Mouse (Mus musculus) hematopoietic stem cell, adult 5-6 weeks (primary cell): ENCODE data around the gene Ergic1. TPM values are rescaled to one million over a fixed set of nuclear protein-coding genes. Genes with fewer than 3 reads are reported as not detected.
A peak's percentile ranks its signal among the peaks of the same experiment; 100 is the strongest.

ENCODE experiments used
- ATAC-seq, 2 experiments: fragments of 125-278 bp in 1 of 2; replicated peaks in 1 of 2; 2 replicates each; pipeline ENCODE4 v1.8.0; 2016 to 2017; ENCODE audit warnings: inconsistent platforms in 2 of 2, mild to moderate bottlenecking in 2 of 2, moderate number of reproducible peaks in 2 of 2, low read depth in 1 of 2, moderate TSS enrichment in 1 of 2; ENCODE audit not compliant: low FRiP score in 2 of 2, poor library complexity in 2 of 2, severe bottlenecking in 2 of 2, insufficient read depth in 1 of 2, low TSS enrichment in 1 of 2
- total RNA-seq: library from RNA; stranded (forward); fragments of 172-1452, 232-1000 nt; gene quantifications from 2 replicates; pipeline ENCODE4 v1.2.3, GENCODE M21; 2017

The Ergic1 gene
- total RNA-seq, 1 experiment from 2014 or later: 67.5 TPM

DNA sequence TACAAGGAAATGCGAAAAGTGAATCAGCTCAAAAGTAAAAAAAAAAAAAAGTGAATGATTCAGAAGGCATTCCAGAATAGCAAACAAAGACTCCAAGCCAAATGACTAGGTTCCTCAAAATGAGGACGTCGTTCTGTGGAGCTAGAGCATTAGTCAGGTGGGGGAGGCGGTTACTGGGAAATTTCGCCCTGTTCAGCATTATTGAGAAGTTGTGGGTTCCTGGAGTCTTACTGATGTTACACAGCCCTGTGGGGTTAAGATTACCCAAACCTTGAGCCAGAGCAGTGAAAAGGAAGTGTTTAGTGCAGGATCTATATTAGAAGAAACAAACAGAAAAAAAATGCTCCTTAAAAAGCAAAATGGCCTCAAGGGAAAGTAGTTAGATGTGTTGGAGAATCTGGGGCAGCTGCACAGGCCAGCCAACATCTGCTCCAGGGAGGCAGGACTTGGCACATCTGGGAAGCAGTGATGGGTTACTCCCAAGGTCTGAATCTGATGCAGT is 27.4 kb upstream of the Ergic1 start:
- peak; percentile 41 to 60; a peak in 3 of 4 replicates for ATAC-seq

DNA sequence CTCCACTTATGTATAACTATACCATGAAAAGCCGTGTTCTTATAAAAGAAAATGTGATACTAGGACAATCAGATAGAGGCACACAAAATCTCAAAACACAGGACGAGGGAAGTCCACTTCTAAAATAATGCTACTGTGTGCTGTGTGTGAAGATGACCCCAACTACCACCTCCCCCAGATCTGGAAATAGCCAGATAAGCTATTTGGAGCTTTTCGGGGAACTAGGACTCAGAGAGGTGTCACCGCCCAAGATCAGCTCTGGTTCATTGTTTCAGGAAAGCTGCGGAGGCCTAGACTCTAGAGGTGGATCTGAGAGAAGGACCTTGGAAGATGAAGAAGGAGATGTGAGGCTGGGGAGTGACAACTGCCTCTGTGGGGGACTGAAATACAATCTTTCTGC is 26.6 kb upstream of the Ergic1 start:
- no peak for ATAC-seq

DNA sequence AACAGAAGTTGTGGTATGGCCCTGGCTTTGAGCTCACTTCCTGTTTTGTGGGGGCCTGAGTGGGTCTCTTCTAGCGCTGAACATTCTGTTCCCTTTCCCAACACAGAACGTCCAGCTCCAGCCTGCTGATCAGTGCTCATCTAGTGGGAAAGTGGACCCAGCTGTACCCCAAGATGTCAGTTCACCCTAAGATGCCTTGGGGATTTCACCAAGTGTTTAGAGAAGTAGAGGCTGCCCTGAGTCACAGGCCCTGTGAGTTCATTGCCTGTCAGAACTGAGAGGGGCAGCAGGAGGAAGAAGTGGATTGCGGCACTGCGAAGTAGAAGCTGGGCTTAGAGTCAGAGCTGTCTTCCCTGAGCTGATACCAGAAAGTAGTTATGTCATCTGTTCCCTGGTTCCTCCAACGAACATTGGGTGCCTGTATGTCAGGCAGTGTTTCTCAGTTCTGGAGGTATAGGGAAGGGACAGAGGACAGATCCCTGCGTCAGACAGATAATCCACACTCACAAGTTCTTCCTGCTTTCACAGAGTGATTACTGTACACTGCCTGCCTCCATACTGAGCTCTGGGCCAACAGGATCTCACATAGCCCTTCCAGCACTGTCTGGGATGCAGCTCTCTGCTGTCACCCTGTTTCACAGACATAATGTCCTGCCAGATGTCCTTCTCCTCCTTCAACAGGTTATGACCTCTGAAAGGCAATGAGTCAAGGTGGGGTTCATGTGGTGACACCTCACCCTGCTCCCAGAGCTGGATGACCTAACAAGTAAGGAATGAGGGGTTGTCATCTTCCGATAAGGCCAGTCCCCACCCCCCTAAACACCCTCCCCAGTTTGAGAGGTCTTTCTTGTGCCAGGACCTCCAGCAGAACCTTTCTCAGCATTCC is 25.8 kb upstream of the Ergic1 start:
- peak; percentile 42 to 54; a peak in 2 of 4 replicates for ATAC-seq

DNA sequence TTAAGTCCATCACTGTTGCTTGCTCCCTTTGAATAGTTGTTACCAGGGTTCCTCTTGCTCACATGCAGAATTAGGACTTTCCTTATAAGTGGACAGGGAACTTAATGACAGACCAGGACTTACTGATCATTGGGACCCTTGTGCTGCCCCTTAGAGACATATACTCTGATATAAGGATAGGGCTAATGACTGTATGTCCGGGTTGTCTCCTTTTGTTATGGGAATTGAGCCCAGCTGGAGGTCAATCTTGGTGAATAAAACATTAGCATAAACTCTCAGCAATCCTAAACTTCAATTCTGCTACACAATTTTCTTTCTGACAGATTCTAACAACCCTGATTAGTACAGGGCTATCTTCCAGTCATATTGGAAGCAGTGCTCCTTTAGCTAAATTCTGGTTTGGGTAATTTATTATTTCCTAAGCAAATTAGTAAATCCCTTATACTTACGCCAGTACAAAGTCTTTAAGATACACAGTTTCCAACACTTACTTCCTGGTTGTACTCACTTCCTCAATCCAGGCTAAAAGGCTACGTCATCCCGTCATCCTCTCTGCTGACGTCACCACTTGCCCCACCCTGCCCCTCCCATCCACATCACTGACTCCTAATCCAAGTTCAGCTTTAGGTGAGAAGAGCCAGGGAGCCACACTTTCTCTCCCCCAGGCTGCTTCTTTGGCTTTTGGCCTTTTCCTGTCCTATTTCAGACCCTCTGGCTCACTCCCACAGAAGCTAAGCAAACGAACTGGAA is 23.4 kb upstream of the Ergic1 start:
- peak; percentile 57 to 74; a peak in 3 of 4 replicates for ATAC-seq

DNA sequence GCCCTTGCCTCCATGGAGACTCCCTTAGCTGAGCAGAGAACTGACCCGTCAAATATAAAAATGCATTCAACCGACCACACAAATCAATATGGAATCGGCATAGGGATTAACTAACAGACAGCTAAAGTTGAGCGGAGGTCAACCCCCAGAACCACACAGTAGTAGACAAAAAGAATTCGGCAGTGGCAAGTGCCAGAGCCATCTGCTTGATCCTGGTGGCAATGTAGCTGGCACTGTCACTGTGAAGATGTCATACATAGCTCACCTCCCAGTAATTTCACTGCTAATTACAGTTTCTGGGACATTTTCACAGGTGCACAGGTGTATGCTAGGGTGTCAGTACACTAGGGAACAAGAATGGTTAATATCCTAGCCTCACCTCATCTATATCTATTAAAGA is 21.2 kb upstream of the Ergic1 start:
- no peak for ATAC-seq

DNA sequence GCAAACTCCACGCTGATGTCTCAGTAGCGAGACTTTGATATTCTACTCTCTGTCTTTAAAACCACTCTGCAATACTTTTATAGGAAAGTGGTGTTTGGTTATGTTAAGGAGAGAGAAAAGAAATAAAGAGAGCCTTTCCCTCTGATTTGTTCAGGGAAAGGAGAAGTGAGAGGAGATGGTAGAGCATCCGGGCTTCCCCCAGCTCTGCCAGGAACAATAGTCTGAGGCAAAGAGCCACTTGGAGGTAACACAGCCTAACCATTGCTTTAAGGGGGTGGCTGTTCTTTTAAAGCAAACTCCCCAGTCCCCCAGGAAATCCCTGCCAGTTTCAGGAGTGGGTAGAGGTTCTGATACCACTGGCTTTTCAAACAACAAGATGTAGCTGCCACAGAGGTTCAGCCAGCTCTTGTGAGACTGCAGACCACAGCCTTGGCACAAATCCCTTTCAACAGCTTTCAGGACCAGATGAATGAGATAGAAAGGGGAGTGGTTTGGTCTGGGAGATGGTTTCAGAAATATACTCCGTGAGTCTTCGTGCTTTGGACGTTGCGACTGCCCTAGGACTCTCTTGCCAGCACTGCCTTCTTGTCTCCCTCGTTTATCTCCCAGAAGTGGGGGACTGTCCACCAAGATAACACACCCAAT is 16.8 kb upstream of the Ergic1 start:
- ATAC-seq: peak; percentile 47 to 63

DNA sequence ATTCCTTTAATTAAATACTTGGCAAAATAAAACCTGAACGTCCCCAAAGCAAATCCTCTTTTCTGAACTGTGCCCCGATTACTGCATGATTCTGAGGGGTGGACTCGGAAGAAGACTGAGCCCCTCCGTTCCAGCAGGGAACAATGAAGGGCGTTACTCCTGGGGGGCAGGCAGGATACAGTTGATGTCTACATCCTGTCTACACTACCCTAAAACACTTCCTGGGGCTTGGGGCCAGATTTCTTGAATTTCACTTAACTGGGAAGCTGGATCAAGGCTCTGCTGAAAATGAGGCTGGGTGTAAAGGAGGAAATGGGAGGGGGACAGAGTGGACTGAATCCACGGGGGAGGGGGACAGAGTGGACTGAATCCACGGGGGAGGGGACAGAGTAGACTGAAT is 13.5 kb upstream of the Ergic1 start:
- no peak for ATAC-seq

DNA sequence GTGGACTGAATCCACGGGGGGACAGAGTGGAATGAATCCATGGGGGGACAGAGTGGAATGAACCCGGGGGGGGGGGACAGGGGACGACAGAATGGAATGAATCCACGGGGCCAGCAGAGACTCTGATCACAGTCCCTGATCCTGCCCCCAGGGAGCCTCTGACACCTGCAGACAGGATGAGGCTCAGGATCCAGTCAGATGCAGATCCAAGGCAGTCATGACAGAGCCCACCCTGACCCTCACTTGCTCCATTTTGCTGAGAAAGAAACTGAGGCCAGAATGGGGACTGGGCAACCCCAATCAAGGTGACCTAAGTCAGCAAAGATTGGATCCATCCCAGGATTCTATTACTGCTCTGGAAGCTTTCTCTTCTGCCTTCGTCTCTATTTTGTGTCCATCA is 12.7 kb upstream of the Ergic1 start:
- no peak for ATAC-seq

DNA sequence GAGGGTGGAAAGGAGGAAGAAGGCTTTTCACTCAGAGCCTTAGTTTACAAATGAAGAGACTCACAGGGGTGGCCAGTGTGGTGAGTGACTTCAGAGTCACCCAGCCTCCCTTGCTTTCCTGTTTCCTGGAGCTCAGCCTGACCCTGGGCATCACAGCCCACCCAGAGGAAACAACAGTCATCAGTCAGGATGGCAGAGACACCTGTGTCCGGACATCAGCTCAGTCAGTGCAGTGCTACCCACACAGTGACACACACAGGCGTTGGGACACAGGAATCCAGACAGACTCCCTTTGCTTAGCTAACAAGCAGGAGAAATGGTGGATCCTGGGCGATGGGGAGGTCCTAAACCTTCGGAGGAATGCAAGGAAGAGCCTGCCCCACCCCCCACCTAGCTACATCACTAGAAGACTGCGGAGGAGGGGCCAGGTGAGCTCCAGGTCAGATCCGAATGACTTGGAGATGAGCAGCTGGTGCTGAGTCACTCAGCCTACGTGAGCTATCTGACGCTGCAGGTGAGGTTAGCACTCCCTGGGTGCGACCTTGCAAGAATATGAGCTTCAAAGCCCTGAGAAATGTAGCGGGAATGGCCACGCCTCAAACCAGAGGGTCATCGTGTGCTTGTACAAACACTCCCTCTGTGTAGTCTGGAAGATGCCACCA is 12.0 kb upstream of the Ergic1 start:
- peak in 1 of 2 experiments; percentile 47; a peak in 1 of 4 replicates for ATAC-seq

DNA sequence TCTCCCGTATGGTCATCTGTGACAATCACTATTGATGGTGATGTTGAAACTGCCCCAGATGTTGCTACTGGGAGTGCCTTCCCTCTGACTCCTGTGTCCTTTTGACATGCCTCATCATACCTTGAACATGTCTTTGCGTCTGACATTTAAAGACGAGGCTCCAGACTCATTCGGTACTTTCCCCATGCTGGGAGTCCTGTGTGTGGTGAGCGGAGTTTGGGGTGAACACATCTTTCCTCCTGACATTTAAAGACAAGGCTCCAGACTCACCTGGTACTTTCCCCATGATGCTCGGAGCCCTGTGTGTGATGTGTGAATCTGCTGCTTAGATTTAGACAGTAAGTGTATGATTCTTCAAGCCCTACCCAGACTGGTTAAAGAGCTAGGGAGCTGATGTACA is 10.2 kb upstream of the Ergic1 start:
- ATAC-seq: no peak

DNA sequence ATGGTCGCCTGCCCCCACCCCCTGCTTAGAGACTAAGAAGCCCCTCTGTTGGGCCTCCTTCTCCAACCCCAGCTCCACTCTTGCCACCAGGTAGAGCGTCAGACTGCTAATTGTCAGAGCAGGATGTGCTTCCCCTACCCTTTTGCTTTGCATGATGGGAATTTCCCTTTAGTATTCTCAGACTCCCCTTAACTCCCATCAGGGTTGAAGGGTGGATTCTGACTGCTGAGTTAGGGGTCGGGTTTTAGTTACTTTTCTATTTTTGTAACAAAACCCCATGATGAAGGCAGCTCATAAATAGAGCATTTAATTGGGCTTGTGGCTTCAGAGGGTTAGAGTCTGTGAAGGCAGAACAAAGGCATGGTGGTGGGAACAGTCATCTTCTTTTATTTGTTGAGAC is 8.3 kb upstream of the Ergic1 start:
- no peak for ATAC-seq

DNA sequence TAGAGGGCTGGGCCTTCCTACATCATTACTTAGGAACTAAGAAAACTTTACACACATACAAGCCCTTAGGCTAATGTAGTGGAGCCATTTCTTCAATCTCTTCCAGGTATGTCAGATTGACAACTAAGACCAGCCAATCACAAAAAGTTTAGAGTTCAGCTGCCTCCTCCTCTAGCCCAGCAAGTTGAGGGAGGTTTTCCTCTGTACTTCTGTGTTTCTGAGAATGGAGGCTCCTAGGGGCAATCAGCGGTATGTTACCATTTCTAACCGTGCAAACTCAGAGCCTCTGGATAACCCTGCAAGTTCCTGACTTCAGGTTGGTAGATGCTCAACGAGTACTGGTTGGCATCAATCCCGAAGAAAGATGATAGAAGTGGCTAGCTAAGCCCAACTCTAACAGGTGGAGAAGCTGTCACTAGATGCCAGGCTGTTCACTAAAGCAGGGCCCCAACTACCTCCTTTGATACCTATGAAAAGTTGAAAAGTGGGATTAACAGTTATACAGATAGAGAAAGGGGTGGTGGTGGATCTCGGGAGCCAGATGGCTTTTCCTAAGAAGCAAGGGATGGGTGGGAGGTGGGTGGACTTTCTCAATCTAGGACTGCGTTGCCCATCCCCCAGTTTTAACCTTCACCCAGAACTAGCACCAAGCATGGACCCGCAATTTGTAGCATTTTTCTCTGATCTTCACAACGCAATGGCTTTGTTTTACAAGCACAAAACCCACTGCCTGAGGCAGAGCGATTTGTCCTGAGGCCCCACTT is 581 bp upstream of the Ergic1 start:
- peak in 1 of 2 experiments; percentile 55; a peak in 3 of 4 replicates for ATAC-seq

DNA sequence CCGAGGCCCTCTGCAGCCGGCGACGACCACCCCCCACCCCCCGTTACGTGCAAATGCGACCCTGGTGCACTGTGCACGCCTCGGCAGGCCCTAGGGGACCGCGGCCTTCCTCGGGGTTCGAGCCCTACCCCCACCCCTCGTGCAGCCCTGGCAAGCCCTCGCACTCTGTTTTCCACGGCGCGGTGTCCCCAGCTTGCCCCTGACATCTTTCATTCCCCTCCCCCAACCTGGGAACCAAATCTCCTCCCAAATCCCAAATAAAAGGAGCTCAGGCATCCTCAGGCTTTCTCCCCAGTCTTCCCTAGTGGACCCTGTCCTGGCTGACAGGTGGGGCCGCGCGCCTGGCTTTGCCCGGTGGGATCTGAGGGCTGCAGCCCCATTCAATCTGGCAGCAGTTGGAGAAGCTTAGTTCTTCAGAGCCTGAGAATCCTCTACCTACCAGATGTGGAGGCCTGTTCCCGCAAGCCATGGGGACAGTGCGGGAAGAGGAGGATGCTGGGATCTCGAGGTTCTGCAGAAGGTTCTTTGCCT is 427 bp downstream of the Ergic1 start, which contains the start of gene Dusp1:
Gene Dusp1, minus strand, starts transcription at position 478 of the 531 bp plus-strand sequence.
- ATAC-seq: no peak

DNA sequence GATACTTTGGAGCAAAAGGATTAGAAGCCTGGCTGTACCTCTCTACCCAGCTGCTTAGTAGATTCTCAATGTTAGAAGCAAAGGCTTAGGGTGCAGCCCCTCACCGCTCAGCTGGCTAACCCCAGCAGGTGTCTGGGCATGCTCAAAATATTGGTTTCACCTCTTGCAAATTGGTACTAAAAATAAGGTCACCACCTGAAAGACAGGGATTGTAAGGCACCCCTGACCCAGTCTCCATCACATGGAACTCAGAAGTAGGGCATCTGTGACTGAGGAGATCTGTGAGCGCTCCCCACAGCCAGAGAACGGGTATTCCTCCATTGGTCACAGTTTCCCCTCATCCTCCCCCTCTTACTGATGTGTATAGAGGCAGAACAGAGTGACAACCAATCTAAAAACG is 1.0 kb downstream of the Ergic1 start:
- ATAC-seq: no peak

DNA sequence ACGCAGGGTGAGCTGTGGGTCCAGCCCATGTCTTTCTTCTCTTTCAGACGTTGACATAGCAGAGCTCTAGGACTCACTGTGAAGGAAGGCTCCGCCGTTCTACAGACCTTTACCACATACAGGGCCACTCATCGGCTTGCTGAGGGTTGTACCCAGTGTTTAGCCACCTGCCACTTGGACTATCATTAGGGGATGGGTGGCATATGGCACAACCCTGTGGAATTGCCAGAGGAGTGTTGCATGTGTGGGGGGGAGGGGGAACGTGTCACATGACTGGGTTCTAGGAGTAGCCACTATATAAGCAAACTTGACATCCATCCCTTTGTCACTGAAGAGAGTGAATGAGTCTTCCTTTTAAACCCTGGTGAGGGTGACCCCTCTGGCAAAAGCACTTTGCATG is 2.2 kb downstream of the Ergic1 start:
- no peak for ATAC-seq

DNA sequence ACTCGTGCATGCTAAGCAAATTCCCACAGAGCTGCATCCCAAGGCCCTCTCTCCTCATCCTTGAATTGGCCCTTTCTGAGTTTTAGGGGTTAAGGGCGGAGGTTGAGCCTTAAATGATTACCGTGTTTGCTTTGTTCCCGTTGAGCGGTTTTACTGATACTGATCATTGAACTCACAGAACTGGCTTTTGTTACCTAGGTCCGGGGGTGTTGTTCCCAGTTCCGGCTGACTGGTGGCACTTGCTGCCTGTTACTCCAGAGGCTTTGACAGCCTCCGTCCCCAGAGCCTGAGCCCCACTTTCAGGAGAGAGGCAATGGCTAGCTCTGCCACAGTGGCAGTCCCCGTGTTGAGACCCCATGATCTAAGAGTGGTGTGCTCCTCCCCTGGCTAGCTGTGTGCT is 3.1 kb downstream of the Ergic1 start:
- ATAC-seq: no peak
